Mouse (Mus musculus) neutrophil, adult 5-6 weeks (primary cell): Measurements from ENCODE around the gene Pet100. TPM values are rescaled to one million over a fixed set of nuclear protein-coding genes. Genes with fewer than 3 reads are reported as not detected.
A peak's percentile ranks its signal among the peaks of the same experiment; 100 is the strongest.
"Not testable (repeated sequence)": the region's sequence is repeated elsewhere in the genome, so short reads cannot be mapped to it uniquely, and the experiment has no call there.

Experiments used
- ATAC-seq: fragments of 151-379, 151-347 bp; 2 replicates; pipeline ENCODE4 v1.8.0; 2017; ENCODE audit warnings: mild to moderate bottlenecking, moderate TSS enrichment; ENCODE audit not compliant: insufficient number of reproducible peaks, poor library complexity, low FRiP score, severe bottlenecking; ENCODE audit errors: extremely low read depth
- total RNA-seq: library from RNA; stranded (forward); fragments of 200-1000 nt; gene quantifications from 2 replicates; pipeline ENCODE4 v1.2.3, GENCODE M21; 2017

Gene Pet100
- 153 and 163 TPM in 2 replicates for total RNA-seq

GRCm38 (mm10) chr8:3621199-3621970 is at the start of gene Pet100, which contains the start of gene Xab2:
Gene Pet100, plus strand, starts transcription at chr8:3621548.
Gene Xab2, minus strand, starts transcription at chr8:3621316.
- peak; percentile 95 for ATAC-seq

DNA sequence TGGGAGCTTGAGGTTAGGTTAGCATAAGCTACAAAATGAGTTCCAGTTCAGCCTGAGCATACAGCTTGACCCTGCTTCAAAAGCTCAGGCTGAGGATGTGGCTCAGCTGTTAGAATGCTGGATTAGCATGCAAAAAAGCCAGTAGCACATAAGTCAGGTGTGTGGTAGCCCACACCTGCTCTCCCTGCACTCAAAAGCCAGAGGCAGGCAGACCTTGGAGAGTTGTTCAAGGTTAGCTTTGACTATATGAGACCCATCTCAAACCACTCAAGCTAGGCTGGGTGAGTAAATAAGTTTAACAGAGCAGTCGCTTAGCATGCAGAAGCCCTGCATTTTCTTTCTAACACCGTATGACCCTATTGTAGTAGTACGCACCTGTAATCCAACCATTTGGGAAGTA is 46.8 kb upstream of the Pet100 start:
- ATAC-seq, result no peak

- ATAC-seq, result no peak
Measured at GRCm38 (mm10) chr8:3576211-3576960, 45.0 kb upstream of the Pet100 start.

GRCm38 (mm10) chr8:3579390-3580364 is 41.7 kb upstream of the Pet100 start:
- ATAC-seq, result no peak

- ATAC-seq, result not testable (repeated sequence)
Measured at GRCm38 (mm10) chr8:3581961-3582360, 39.4 kb upstream of the Pet100 start.

GRCm38 (mm10) chr8:3586452-3586851 is 34.9 kb upstream of the Pet100 start:
- ATAC-seq, result no peak

DNA sequence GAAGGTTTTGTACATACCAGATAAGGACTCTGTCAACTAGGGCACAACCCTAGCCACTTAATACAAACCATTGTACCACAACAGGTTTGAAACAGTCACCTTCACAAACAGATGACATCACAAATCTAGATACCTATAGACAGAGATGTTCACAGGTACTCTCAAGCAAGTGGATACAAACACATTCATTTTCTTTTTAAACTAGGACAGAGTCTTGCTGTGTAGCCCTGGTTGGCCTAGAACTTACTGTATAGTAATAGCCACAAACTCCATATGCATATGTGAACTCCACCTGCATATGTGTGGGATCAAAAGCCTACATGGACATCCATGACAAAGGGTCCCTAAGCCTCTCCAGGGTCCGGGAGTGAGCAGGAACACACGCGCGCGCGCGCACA is 34.4 kb upstream of the Pet100 start, which contains the start of gene Camsap3:
Gene Camsap3, plus strand, starts transcription at position 301 of the 398 bp plus-strand sequence.
- no peak for ATAC-seq

- no peak for ATAC-seq
Measured at GRCm38 (mm10) chr8:3587391-3588257, 33.7 kb upstream of the Pet100 start.

GRCm38 (mm10) chr8:3588258-3588633 is 33.1 kb upstream of the Pet100 start:
- no peak for ATAC-seq

GRCm38 (mm10) chr8:3593470-3593869 is 27.9 kb upstream of the Pet100 start:
- ATAC-seq, result no peak

- ATAC-seq, result no peak
Measured at GRCm38 (mm10) chr8:3594466-3594865, 26.9 kb upstream of the Pet100 start.

GRCm38 (mm10) chr8:3598054-3598453 is 23.3 kb upstream of the Pet100 start:
- no peak for ATAC-seq

GRCm38 (mm10) chr8:3599219-3599618 is 22.1 kb upstream of the Pet100 start:
- ATAC-seq, result no peak

DNA sequence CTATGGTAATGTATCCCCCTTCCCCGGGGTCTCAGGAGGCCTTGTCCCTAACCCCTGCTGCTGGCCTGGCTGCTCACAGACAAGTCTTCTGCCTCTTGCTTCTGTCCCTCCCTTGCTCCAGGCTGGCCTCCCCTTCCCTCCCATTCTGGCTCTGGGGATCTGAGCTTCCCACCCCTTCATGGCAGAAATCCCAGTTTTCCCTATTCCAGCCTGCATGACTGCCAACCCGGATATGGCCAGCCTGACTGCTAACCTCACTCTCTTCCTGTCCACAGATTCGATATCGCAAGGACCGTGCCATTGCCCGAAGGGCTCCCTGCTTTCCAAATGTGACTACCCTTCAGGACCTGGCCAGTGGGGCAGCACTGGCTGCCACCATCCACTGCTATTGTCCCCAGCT is 20.9 kb upstream of the Pet100 start:
- ATAC-seq, result no peak

GRCm38 (mm10) chr8:3603439-3603838 is 17.9 kb upstream of the Pet100 start:
- ATAC-seq, result no peak

GRCm38 (mm10) chr8:3606593-3606992 is 14.8 kb upstream of the Pet100 start:
- ATAC-seq, result no peak

DNA sequence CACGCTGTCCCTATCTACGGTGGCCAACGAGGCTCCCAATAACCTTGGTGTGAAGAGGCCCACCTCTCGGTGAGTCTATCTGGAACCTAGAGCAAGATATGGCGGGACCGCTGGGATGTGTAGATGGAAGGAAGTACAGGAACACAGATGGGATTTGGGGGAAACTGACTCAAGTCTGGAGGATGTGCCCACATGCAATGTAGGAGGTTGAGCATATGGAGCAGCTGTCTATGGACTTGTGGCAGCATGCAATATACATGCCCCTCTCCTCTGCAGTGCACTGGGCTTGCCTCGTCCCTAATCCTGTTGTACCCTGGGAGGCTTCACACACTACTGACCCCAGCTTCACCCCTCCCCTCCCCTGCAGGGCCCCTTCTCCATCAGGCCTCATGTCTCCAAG is 13.5 kb upstream of the Pet100 start:
- no peak for ATAC-seq
